Mouse (Mus musculus): ENCODE measurements around the gene Gm17018. TPM values are rescaled to one million over a fixed set of nuclear protein-coding genes. Genes with fewer than 3 reads are reported as not detected.

Gene Gm17018
- polyA plus RNA-seq, 1 experiment = 22.4 TPM

DNA sequence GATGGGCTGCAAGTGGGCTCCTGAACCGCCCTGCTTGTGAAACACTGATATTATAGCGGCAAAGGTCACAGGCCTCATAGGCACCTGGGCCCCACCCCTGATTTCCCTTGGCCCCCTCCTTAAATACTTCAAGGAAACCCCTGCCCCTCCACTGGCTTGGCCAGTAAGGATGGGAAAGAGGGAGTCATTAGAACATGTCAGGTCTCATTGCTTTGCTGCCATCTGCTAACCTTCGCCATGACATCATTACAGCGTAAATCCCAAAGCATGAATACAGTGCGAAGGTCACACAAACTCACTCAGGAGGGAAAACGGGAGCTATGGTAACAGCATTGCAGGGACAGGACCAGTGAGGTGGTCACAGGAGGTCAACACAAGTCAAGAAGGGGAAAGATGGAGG is 36.0 kb downstream of the Gm17018 start:
- no peaks in the 10 kb centered on the region for H3K4me1 ChIP-seq (ENCODE audit: control insufficient read depth, insufficient read depth, low read length)
- H3K9ac ChIP-seq (ENCODE audit: low read depth, poor library complexity, severe bottlenecking) = no peak overlapping the region
- H3K27ac ChIP-seq (ENCODE audit: insufficient read depth, low read length) = no peak overlapping the region
- no peak overlapping the region for H3K4me3 ChIP-seq (ENCODE audit: low read depth, low read length)
- H3K36me3 ChIP-seq (ENCODE audit: control insufficient read depth, insufficient read depth, low read length, poor library complexity, severe bottlenecking) = no peaks in the 10 kb centered on the region
- TF ChIP-seq POLR2A (IDR thresholded peaks at IDR 0.05; ENCODE audit: insufficient read depth, low read length) = no peak
- TF ChIP-seq CTCF (IDR thresholded peaks at IDR 0.05; ENCODE audit: low read depth, low read length) = no peak
- no peak for TF ChIP-seq EP300 (IDR thresholded peaks at IDR 0.05; ENCODE audit: insufficient read depth, low read depth, low read length)
- no peaks in the 10 kb centered on the region for H3K27me3 ChIP-seq (ENCODE audit: control insufficient read depth, insufficient read depth, low read length, poor library complexity, severe bottlenecking)
- H3K9me3 ChIP-seq (replicated peaks; ENCODE audit: control insufficient read depth, insufficient read depth, low read length, poor library complexity, severe bottlenecking) = no peaks in the 10 kb centered on the region

DNA sequence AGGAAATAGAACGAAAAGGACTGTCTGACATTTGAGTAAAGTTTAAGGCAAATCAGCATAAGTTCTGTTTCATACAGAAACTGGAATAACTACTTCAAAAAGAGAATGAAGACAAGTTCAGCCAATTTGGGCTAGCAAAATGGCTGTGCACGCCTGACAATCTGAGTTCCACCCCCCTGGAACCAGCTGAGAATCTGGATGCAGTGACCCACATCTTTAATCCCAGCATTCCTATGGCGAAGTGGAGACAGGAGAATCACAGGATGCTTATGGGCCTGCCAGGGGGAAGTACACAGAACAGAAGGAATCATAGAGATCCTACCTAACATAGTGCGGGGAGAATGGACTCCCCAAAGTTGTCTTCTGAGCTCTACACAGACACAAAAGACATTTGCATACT is 36.7 kb downstream of the Gm17018 start:
- Histone ChIP-seq H3K36me3 (ENCODE audit: control insufficient read depth, insufficient read depth, low read length, poor library complexity, severe bottlenecking) (no peaks in the 10 kb centered on the region), H3K4me1 (ENCODE audit: control insufficient read depth, insufficient read depth, low read length) (no peaks in the 10 kb centered on the region), H3K9me3 (replicated peaks; ENCODE audit: control insufficient read depth, insufficient read depth, low read length, poor library complexity, severe bottlenecking) (no peaks in the 10 kb centered on the region), H3K4me3 (ENCODE audit: low read depth, low read length) (no peak overlapping the region), H3K27me3 (ENCODE audit: control insufficient read depth, insufficient read depth, low read length, poor library complexity, severe bottlenecking) (no peaks in the 10 kb centered on the region), H3K9ac (ENCODE audit: low read depth, poor library complexity, severe bottlenecking) (no peak overlapping the region), H3K27ac (ENCODE audit: insufficient read depth, low read length) (no peak overlapping the region)
- no peak for TF ChIP-seq EP300 (IDR thresholded peaks at IDR 0.05; ENCODE audit: insufficient read depth, low read depth, low read length)
- TF ChIP-seq POLR2A (IDR thresholded peaks at IDR 0.05; ENCODE audit: insufficient read depth, low read length) = no peak
- no peak for TF ChIP-seq CTCF (IDR thresholded peaks at IDR 0.05; ENCODE audit: low read depth, low read length)

DNA sequence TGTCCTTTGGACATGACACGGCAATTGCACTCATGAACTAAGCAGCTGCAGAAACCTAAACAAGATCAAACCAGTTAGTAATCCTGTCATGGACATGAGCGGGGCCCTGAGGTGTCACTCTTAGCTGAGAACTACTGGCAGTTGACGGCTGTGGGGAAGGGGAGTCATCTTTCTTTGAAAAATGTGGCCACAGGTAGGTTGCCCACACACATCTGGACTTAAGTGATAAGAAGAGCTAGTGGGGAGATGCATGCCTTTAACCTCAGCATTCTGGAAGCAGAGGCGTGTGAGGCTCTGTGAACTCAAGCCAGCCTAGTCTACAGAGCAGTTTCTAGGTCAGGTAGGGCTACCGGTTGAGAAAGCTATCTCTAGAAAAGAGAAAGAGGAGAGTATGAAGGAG is 42.2 kb downstream of the Gm17018 start:
- no peak for TF ChIP-seq CTCF (IDR thresholded peaks at IDR 0.05; ENCODE audit: low read depth, low read length)
- TF ChIP-seq POLR2A (IDR thresholded peaks at IDR 0.05; ENCODE audit: insufficient read depth, low read length) = no peak
- TF ChIP-seq EP300 (IDR thresholded peaks at IDR 0.05; ENCODE audit: insufficient read depth, low read depth, low read length) = no peak
- H3K9ac ChIP-seq (ENCODE audit: low read depth, poor library complexity, severe bottlenecking) = no peak overlapping the region
- no peak overlapping the region for H3K27ac ChIP-seq (ENCODE audit: insufficient read depth, low read length)
- H3K36me3 ChIP-seq (ENCODE audit: control insufficient read depth, insufficient read depth, low read length, poor library complexity, severe bottlenecking) = no peaks in the 10 kb centered on the region
- H3K9me3 ChIP-seq (replicated peaks; ENCODE audit: control insufficient read depth, insufficient read depth, low read length, poor library complexity, severe bottlenecking) = no peaks in the 10 kb centered on the region
- H3K27me3 ChIP-seq (ENCODE audit: control insufficient read depth, insufficient read depth, low read length, poor library complexity, severe bottlenecking) = no peaks in the 10 kb centered on the region
- H3K4me1 ChIP-seq (ENCODE audit: control insufficient read depth, insufficient read depth, low read length) = no peaks in the 10 kb centered on the region
- H3K4me3 ChIP-seq (ENCODE audit: low read depth, low read length) = no peak overlapping the region

DNA sequence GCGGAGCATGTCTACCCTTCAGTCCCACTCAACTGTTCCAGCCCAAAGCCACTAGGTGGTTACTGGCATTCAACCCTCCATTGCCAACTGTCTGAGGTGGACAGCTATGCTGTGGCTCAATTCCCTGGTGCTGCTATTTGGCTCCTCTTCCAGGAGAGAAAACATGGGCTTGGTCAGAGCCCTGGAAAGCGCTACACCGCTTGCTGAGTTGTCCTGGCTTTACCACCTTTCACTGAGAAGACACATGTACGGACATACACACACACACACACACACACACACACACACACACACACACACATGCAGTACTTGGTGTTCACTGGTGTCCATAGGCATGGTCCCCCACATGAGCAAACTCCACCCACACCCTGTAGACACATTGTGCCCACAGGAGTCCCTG is 46.3 kb downstream of the Gm17018 start:
- Histone ChIP-seq H3K36me3 (ENCODE audit: control insufficient read depth, insufficient read depth, low read length, poor library complexity, severe bottlenecking) (no peaks in the 10 kb centered on the region), H3K9me3 (replicated peaks; ENCODE audit: control insufficient read depth, insufficient read depth, low read length, poor library complexity, severe bottlenecking) (no peaks in the 10 kb centered on the region), H3K27me3 (ENCODE audit: control insufficient read depth, insufficient read depth, low read length, poor library complexity, severe bottlenecking) (no peaks in the 10 kb centered on the region), H3K9ac (ENCODE audit: low read depth, poor library complexity, severe bottlenecking) (no peak overlapping the region), H3K27ac (ENCODE audit: insufficient read depth, low read length) (no peak overlapping the region), H3K4me1 (ENCODE audit: control insufficient read depth, insufficient read depth, low read length) (no peaks in the 10 kb centered on the region), H3K4me3 (ENCODE audit: low read depth, low read length) (no peak overlapping the region)
- TF ChIP-seq POLR2A (IDR thresholded peaks at IDR 0.05; ENCODE audit: insufficient read depth, low read length) = no peak
- no peak for TF ChIP-seq CTCF (IDR thresholded peaks at IDR 0.05; ENCODE audit: low read depth, low read length)
- TF ChIP-seq EP300 (IDR thresholded peaks at IDR 0.05; ENCODE audit: insufficient read depth, low read depth, low read length) = no peak

DNA sequence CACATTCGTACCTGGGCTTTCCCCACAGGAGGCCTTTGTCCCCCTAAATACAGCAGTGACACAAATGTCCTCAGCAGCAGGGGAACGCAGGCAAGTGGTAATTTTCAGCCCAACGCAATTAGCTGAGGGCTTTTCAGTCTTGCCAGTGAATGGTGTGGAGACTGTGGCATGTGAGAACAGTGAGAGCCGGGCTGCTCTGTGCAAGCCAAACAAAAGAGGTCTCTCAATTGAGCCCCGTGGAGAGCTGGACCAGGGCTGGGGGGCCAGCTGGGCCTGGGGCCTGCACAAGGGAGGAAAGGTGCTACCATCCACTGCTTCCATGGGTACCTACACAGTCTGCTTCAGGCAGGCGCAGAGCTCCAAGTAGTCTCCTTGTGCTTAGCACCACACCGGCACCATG is 47.1 kb downstream of the Gm17018 start:
- H3K27me3 ChIP-seq (ENCODE audit: control insufficient read depth, insufficient read depth, low read length, poor library complexity, severe bottlenecking) = no peaks in the 10 kb centered on the region
- no peaks in the 10 kb centered on the region for H3K9me3 ChIP-seq (replicated peaks; ENCODE audit: control insufficient read depth, insufficient read depth, low read length, poor library complexity, severe bottlenecking)
- no peak overlapping the region for H3K27ac ChIP-seq (ENCODE audit: insufficient read depth, low read length)
- no peak overlapping the region for H3K9ac ChIP-seq (ENCODE audit: low read depth, poor library complexity, severe bottlenecking)
- H3K36me3 ChIP-seq (ENCODE audit: control insufficient read depth, insufficient read depth, low read length, poor library complexity, severe bottlenecking) = no peaks in the 10 kb centered on the region
- H3K4me1 ChIP-seq (ENCODE audit: control insufficient read depth, insufficient read depth, low read length) = peaks cover 4% of the 10 kb centered on the region
- TF ChIP-seq EP300 (IDR thresholded peaks at IDR 0.05; ENCODE audit: insufficient read depth, low read depth, low read length) (no peak), CTCF (IDR thresholded peaks at IDR 0.05; ENCODE audit: low read depth, low read length) (no peak), POLR2A (IDR thresholded peaks at IDR 0.05; ENCODE audit: insufficient read depth, low read length) (no peak)
- H3K4me3 ChIP-seq (ENCODE audit: low read depth, low read length) = no peak overlapping the region

DNA sequence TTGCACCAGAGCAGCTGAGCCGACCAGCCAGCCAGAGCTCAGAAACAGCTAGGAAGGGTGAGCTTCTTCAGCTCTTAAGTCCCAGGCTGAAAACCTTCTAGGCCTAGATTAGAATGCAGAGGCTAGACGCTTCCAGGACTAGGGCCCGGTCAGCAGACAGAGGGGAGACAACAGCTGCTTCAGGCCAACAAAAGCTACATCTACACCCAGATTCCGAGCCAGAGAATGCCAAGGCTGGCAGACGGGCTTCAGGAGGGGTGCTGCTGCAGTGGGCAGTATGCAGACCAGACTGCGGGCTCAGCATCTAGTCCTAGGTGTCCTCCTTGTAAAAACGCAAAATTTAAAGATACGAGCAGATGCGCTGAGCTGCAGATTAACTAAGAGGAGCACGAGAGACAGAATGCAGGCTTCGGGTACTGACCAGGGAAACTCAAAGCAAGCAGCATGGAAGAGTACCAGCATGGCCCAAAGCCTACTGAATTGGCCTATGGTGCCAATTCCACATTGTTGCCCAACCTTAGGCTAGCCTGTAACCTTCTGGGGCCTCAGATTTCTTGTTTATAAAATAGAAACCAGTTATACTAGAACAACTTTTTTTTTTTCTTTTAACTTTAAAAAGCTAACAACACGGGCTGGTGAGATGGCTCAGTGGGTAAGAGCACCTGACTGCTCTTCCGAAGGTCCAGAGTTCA is 48.4 kb downstream of the Gm17018 start:
- Histone ChIP-seq H3K36me3 (ENCODE audit: control insufficient read depth, insufficient read depth, low read length, poor library complexity, severe bottlenecking) (no peaks in the 10 kb centered on the region), H3K9me3 (replicated peaks; ENCODE audit: control insufficient read depth, insufficient read depth, low read length, poor library complexity, severe bottlenecking) (no peaks in the 10 kb centered on the region), H3K4me3 (ENCODE audit: low read depth, low read length) (no peak overlapping the region), H3K9ac (ENCODE audit: low read depth, poor library complexity, severe bottlenecking) (no peak overlapping the region), H3K27ac (ENCODE audit: insufficient read depth, low read length) (no peak overlapping the region), H3K4me1 (ENCODE audit: control insufficient read depth, insufficient read depth, low read length) (peaks cover 4% of the 10 kb centered on the region), H3K27me3 (ENCODE audit: control insufficient read depth, insufficient read depth, low read length, poor library complexity, severe bottlenecking) (no peaks in the 10 kb centered on the region)
- TF ChIP-seq CTCF (IDR thresholded peaks at IDR 0.05; ENCODE audit: low read depth, low read length) (no peak), EP300 (IDR thresholded peaks at IDR 0.05; ENCODE audit: insufficient read depth, low read depth, low read length) (no peak)
